Mouse (Mus musculus) frontal cortex, postnatal 14 days (tissue): ENCODE measurements around the gene Fat3.

Experiments used
- DNase-seq, 2 experiments: peaks; one replicate each; pipeline ENCODE4 v3.0.0; 2022; ENCODE audit warnings: low spot score in 2 of 2

Fat3 gene

GRCm38 (mm10) chr9:16437805-16438204 lies 63.3 kb downstream of the Fat3 start:
- DNase-seq: no peak

GRCm38 (mm10) chr9:16428589-16428988 lies 72.5 kb downstream of the Fat3 start:
- DNase-seq: no peak

- no peak for DNase-seq
Observed at GRCm38 (mm10) chr9:16422707-16423106, 78.4 kb downstream of the Fat3 start.

GRCm38 (mm10) chr9:16402815-16403214 lies 98.3 kb downstream of the Fat3 start:
- no peak for DNase-seq

GRCm38 (mm10) chr9:16398734-16399686 lies 102.1 kb downstream of the Fat3 start:
- no peak for DNase-seq

DNA sequence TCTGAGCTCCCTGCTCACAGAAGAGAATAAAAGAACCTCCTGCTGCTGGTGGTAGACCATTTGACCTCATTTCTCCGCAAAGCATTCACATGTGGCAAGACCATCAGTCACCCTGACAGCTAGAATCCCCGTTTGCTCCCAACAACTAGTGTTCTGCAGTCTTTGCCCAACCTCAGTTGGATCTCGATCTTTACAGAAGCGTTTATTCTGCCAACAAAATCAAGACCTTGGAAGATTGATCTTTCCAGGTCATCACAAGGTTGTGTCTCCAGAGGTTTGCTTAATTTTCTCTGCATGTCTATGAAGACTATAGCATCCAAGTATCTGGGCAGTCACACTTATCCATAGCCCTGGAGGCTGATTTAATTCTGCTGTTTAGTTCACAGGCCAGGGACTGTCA lies 111.9 kb downstream of the Fat3 start:
- DNase-seq: no peak

GRCm38 (mm10) chr9:16387527-16387926 lies 113.6 kb downstream of the Fat3 start:
- no peak for DNase-seq

DNA sequence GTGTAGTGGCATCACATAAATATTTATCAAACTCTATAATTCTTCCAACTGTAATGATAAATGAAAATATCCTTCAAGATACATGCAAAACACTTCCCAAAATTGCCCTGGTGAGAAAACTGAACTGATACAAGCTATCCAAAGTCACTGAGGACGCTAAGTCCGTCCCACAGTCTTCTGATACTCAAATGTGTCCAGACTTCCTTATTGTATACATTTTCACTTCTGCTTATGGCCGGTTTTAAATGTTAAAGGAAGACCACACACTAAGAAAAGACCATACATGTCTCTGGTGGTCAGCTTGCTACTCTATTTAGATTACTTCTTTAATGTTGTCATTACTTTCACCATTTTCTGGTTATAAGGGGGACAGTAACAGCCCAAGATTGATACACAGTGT lies 137.4 kb downstream of the Fat3 start:
- DNase-seq: no peak

DNA sequence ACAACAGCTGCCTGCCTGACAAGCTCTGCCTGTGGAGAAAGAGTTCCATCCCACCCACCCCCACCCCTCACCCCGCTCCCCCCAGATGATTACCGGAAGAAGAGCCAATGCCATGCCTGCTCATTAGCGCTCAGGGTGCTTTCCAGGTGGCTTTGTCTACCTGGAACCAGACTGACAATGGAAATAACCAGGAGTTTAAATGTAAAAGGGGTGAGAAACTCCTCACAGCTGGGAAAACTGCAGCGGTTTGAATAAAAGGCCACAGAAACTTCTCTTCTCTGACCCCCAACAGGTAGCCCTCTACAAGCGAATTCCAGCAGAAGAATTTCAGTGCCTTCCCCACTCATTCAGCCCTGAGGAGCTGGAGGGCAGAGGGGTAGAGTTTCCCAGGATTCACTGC lies 139.3 kb downstream of the Fat3 start:
- DNase-seq: no peak

- no peak for DNase-seq
Observed at GRCm38 (mm10) chr9:16356636-16357035, 144.4 kb downstream of the Fat3 start.

DNA sequence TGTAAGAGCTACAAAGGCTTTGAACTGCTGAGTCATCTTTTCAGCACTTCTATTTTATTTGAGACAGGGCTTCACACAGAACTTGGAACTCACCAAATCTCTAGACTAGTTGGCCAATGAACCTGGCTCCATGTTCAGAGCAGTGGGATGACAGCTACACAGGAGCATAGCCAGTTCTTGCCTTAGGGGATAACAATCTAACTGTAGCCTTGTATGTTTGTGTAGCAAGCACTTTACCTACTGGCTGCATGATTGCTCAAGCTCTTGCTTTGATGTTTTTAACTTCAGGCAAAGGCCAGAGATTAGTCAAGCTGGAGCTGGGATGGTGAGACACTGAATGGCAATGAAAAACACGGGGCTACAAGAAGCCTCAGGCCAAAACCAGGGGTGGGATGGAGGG lies 146.2 kb downstream of the Fat3 start:
- DNase-seq: no peak

- DNase-seq: no peak
Observed at GRCm38 (mm10) chr9:16353049-16353724, 147.9 kb downstream of the Fat3 start.

- no peak for DNase-seq
Observed at GRCm38 (mm10) chr9:16352486-16353048, 148.5 kb downstream of the Fat3 start.

DNA sequence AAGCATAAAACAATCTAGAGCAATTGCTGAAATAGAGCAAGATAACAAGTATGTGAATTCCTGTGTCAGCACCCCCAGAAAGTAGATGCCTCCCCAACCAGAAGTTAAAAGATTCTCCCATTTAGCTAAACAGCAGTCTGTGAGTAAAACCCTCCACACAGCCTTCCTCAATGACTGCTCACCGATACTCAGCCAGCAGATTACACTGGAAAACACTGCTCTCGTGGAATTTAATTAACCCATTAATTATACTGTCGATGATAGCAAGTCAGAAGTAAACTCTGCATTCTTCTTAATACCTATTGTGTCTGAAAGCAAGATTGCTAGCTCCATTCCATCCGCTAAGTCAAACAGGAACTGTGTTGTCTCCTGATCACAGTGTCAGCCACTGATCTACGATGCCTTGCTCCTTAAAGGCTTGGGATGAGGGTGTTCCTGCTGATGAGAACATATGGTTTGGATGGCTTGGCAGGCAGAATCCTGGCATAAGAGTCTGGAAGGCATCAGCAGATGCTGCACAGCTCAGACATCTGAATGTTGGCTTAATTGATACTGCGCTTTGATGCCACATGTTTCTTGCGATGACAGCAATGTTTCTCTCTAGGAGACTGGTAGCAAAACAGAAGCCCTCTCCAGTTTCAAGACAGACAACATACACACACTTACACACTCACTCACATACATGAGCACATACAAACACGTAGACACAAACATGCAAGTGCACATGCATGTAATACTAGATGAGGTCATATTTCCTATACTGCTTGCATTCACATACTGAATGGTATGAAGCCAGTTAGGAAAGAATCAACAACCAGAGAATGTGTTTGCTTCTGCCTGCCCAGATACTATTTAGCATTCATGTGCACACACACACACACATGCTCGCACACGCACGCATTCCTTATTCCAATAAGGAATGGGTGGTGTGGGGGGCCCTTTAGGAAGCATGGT lies 155.9 kb downstream of the Fat3 start:
- peak; percentile 17 to 31 for DNase-seq

GRCm38 (mm10) chr9:16343191-16343590 lies 157.9 kb downstream of the Fat3 start:
- DNase-seq: no peak

- no peak for DNase-seq
Observed at GRCm38 (mm10) chr9:16342577-16342976, 158.5 kb downstream of the Fat3 start.

- DNase-seq: no peak
Observed at GRCm38 (mm10) chr9:16330290-16330984, 170.6 kb downstream of the Fat3 start.

DNA sequence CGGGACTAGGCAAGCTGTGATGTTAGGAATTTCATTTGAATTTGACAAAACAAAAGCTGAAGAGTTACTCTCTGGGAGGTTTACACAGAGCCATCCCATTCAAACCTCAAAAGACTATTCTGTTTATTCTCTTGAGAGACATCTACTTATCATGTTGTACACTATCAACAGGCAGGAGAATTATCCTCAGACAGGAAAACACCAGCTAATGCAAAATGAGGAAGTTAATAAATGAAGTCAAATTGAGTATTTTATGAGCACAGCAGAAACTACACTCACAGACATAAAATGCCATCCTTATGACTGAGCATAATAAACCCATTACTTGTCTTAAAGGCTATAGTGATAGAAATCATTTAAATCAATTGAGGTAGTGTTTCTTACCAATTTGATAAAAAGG lies 182.1 kb downstream of the Fat3 start:
- no peak for DNase-seq

- no peak for DNase-seq
Observed at GRCm38 (mm10) chr9:16312599-16313197, 188.4 kb downstream of the Fat3 start.
